Mouse (Mus musculus) midbrain, embryonic 12.5 days (tissue): Measurements from ENCODE around the gene Tmprss6. TPM values are rescaled to one million over a fixed set of nuclear protein-coding genes. Genes with fewer than 3 reads are reported as not detected.

Source experiments
- polyA plus RNA-seq: library from polyadenylated mRNA; unstranded; fragments of >200 nt; fragmentation: Nextera tagmentation; extraction: Ambion mirVana; gene quantifications from 2 replicates; pipeline ENCODE4 v1.2.1, GENCODE M21; 2016

The Tmprss6 gene
- polyA plus RNA-seq, 1 experiment from 2014 or later = 0.05 TPM

Other genes starting within 250 kb of the Tmprss6 start
- gene Ncf4, start 223.8 kb downstream of the Tmprss6 start, polyA plus RNA-seq = 3.7 and 4.6 TPM in 2 replicates
- gene Csf2rb2, start 162.9 kb downstream of the Tmprss6 start, polyA plus RNA-seq = 0.18 and 0.52 TPM in 2 replicates
- 0.97 and 1.1 TPM in 2 replicates for gene Csf2rb, start 142.9 kb downstream of the Tmprss6 start, polyA plus RNA-seq
- not detected in 2 replicates for gene Tex33, start 72.7 kb downstream of the Tmprss6 start, polyA plus RNA-seq
- gene Tst, start 62.7 kb downstream of the Tmprss6 start, polyA plus RNA-seq = 4.9 and 5.5 TPM in 2 replicates
- 2.0 and 2.1 TPM in 2 replicates for gene Mpst, start 62.2 kb downstream of the Tmprss6 start, polyA plus RNA-seq
- gene Kctd17, start 40.1 kb downstream of the Tmprss6 start, polyA plus RNA-seq = 76.1 and 84.8 TPM in 2 replicates
- not detected in 2 replicates for gene Il2rb, start 26.6 kb upstream of the Tmprss6 start, polyA plus RNA-seq
- 8.2 and 9.0 TPM in 2 replicates for gene C1qtnf6, start 62.8 kb upstream of the Tmprss6 start, polyA plus RNA-seq
- gene Sstr3, start 76.1 kb upstream of the Tmprss6 start, polyA plus RNA-seq = 0.05 and 0.18 TPM in 2 replicates
- 4.5 and 6.9 TPM in 2 replicates for gene Rac2, start 104.1 kb upstream of the Tmprss6 start, polyA plus RNA-seq
- 5.4 and 6.9 TPM in 2 replicates for gene Cyth4, start 128.4 kb upstream of the Tmprss6 start, polyA plus RNA-seq